Mouse (Mus musculus) heart, embryonic 11.5 days (tissue): ENCODE measurements at regions not wholly inside any gene's neighbourhood (a gene's known extent, or its start where the extent isn't known, plus 50 kb on each side); places are given as distances from the start of the nearest gene placed in this dataset.

Experiments
- ATAC-seq: fragments of 200-750 bp; cut with Nextera tagmentation; replicated peaks from 2 replicates; pipeline ENCODE4 v1.8.0; 2017; ENCODE audit warnings: moderate library complexity; ENCODE audit not compliant: insufficient number of reproducible peaks, low FRiP score, low TSS enrichment
- H3K27ac ChIP-seq: fragments of 300-500 bp; sonication (generic); 2 replicates; pipeline ENCODE4 v1.5.1; 2014; ENCODE audit warnings: mild to moderate bottlenecking, low read depth, low read length
- H3K27me3 ChIP-seq: fragments of 300-500 bp; sonication (generic); 2 replicates; pipeline ENCODE4 v1.6.1; 2014; ENCODE audit warnings: mild to moderate bottlenecking, low read length, mixed read lengths; ENCODE audit not compliant: control insufficient read depth, insufficient read depth
- H3K36me3 ChIP-seq: fragments of 300-500 bp; sonication (generic); 2 replicates; pipeline ENCODE4 v1.6.1; 2014; ENCODE audit warnings: mild to moderate bottlenecking, low read length, moderate library complexity, mixed read lengths; ENCODE audit not compliant: control insufficient read depth, insufficient read depth
- H3K4me1 ChIP-seq: fragments of 300-500 bp; sonication (generic); 2 replicates; pipeline ENCODE4 v1.6.1; 2014; ENCODE audit warnings: low read length; ENCODE audit not compliant: control insufficient read depth, insufficient read depth
- H3K4me2 ChIP-seq: fragments of 300-500 bp; sonication (generic); 2 replicates; pipeline ENCODE4 v1.6.1; 2014; ENCODE audit warnings: mild to moderate bottlenecking, moderate library complexity
- H3K4me3 ChIP-seq: fragments of 300-500 bp; sonication (generic); 2 replicates; pipeline ENCODE4 v1.5.1; 2014; ENCODE audit warnings: low read depth, low read length
- H3K9ac ChIP-seq: fragments of 300-500 bp; sonication (generic); 2 replicates; pipeline ENCODE4 v1.6.1; 2014; ENCODE audit warnings: mild to moderate bottlenecking, low read depth, low read length, moderate library complexity
- H3K9me3 ChIP-seq: fragments of 300-500 bp; sonication (generic); replicated peaks from 2 replicates; pipeline ENCODE4 v1.6.1; 2016; ENCODE audit warnings: low read length; ENCODE audit not compliant: control insufficient read depth
- WGBS: fragments of 180-500 bp; shearing (Covaris S2); extraction: QIAGEN DNeasy Blood & Tissue Kit; methylation state at CpG from one replicate; pipeline ENCODE4 v1.1.7; 2014; ENCODE audit not compliant: insufficient replicate concordance; 5-methylcytosine and 5-hydroxymethylcytosine counted together

DNA sequence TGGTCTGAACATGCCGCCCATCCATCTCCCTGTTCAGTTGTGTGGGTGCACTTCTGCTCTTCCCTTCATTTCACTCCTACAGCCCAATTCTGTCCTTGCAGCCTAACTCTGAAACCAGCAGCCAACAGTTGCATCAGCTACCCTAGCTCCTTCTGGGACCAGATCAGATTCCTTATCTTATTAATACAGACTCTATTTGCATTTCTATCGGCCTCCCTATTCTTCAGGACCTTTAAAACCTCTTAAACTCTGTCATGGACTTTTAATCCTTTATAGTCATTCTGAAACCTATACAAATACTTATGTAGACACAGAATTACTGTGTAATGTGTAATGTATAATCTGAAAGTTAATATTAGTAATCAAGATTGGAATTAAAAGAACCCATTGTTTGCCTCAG lies 195.9 kb upstream of the Thbs1 start:
- WGBS: 93% methylated on average over 2 of the region's 2 CpGs
- H3K4me2 ChIP-seq: no peak overlapping the region
- no peak for ATAC-seq
- H3K9me3 ChIP-seq: no peaks in the 10 kb centered on the region
- no peaks in the 10 kb centered on the region for H3K36me3 ChIP-seq
- no peaks in the 10 kb centered on the region for H3K4me1 ChIP-seq
- H3K27me3 ChIP-seq: no peaks in the 10 kb centered on the region
- H3K4me3 ChIP-seq: no peak overlapping the region
- no peak overlapping the region for H3K27ac ChIP-seq
- no peak overlapping the region for H3K9ac ChIP-seq

DNA sequence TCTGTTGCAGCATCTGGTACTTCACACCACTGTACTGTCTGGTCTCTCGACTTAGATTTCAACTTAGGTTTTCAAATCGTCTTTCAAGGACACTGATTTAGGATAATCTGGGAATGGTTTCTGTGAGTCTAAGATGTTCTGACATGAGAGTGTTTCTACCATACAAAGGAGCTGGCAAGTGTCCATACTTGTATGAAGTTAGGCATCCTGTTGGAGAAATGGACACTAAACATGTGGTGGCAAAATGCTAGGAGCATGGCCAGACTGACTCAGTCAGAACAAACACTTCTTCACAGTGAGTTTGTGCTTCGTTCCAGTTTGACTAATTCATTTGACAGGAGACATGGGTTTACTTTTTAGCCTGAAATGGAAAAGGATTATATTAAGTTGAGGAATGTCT lies 194.5 kb upstream of the Thbs1 start:
- Histone ChIP-seq H3K27ac (no peak overlapping the region), H3K9me3 (no peaks in the 10 kb centered on the region), H3K9ac (no peak overlapping the region), H3K4me1 (no peaks in the 10 kb centered on the region), H3K4me3 (no peak overlapping the region), H3K36me3 (no peaks in the 10 kb centered on the region), H3K4me2 (no peak overlapping the region), H3K27me3 (no peaks in the 10 kb centered on the region)
- WGBS: 74% methylated on average over 3 of the region's 3 CpGs
- no peak for ATAC-seq

- H3K27ac ChIP-seq: no peak overlapping the region
- H3K9ac ChIP-seq: no peak overlapping the region
- H3K9me3 ChIP-seq: no peaks in the 10 kb centered on the region
- no peaks in the 10 kb centered on the region for H3K27me3 ChIP-seq
- WGBS: 72% methylated on average over 5 of the region's 5 CpGs
- H3K4me1 ChIP-seq: no peaks in the 10 kb centered on the region
- H3K4me3 ChIP-seq: no peak overlapping the region
- no peak overlapping the region for H3K4me2 ChIP-seq
- ATAC-seq: no peak
- H3K36me3 ChIP-seq: no peaks in the 10 kb centered on the region
These were observed 186.8 kb upstream of the Thbs1 start for GRCm38 (mm10) chr2:117924877-117925276.

DNA sequence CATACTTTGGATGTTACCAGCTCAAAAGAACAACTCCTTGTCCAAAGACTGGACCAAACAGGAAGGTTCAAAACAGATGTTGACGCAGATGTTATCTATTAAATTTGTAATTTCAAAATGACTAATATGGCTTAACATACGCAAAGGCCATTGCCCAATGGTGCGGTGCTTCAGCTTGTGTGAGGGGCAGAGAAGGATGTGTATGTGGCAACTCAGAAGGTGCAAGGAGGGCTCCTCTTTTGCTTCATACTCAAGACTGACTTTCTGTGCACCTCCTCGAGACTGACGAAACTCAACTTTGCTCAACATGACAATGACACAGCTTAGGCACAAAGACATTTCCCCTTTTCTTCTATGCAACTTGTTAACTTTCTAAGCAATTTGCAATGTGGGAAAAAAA lies 186.3 kb upstream of the Thbs1 start:
- Histone ChIP-seq H3K27ac (no peak overlapping the region), H3K9ac (no peak overlapping the region), H3K27me3 (no peaks in the 10 kb centered on the region), H3K4me2 (no peak overlapping the region), H3K36me3 (no peaks in the 10 kb centered on the region), H3K4me3 (no peak overlapping the region), H3K9me3 (no peaks in the 10 kb centered on the region), H3K4me1 (no peaks in the 10 kb centered on the region)
- ATAC-seq: no peak
- 88% methylated on average over 5 of the region's 5 CpGs for WGBS

GRCm38 (mm10) chr2:117928062-117928461 lies 183.6 kb upstream of the Thbs1 start:
- Histone ChIP-seq H3K36me3 (no peaks in the 10 kb centered on the region), H3K9me3 (no peaks in the 10 kb centered on the region), H3K4me2 (no peak overlapping the region), H3K4me1 (no peaks in the 10 kb centered on the region), H3K27ac (no peak overlapping the region), H3K27me3 (no peaks in the 10 kb centered on the region), H3K9ac (no peak overlapping the region), H3K4me3 (no peak overlapping the region)
- WGBS: 64% methylated on average over 6 of the region's 6 CpGs
- ATAC-seq: no peak

- WGBS: 77% methylated on average over 1 of the region's 1 CpGs
- no peak overlapping the region for H3K9ac ChIP-seq
These were observed 182.1 kb upstream of the Thbs1 start for GRCm38 (mm10) chr2:117929586-117929985.

DNA sequence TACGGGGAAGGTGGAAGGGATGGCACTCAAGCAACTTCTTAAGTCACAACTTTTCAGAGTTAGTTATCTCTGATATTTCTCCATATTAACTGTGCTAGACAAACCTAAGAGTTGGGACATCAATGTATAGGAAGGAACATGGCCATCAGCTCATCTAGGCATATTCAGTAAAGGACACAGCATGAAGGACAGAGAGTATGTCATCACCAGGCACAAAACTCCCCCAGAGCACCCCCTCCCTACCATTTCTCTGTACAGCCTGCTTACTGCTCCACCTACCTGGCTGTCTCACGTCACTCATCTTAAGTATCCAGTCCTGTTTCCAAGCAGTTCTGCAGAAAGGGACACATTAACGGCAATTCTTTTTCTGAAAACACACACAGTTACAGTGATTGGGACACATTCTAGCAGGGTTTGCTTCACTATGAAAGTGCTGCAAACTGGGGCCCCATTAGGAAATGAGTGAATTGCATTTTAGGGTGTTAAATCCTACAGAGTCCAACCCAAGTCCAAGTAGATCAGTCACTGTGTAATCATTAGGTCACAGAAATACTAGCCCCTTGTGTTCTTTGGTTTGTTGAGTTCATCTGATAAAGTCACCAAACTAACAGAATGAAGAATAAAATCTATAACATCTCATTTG lies 180.7 kb upstream of the Thbs1 start:
- no peak for ATAC-seq
- Histone ChIP-seq H3K4me1 (no peaks in the 10 kb centered on the region), H3K4me2 (no peak overlapping the region), H3K27me3 (no peaks in the 10 kb centered on the region), H3K4me3 (no peak overlapping the region), H3K9me3 (no peaks in the 10 kb centered on the region), H3K9ac (no peak overlapping the region), H3K36me3 (no peaks in the 10 kb centered on the region), H3K27ac (no peak overlapping the region)
- 69% methylated on average over 3 of the region's 3 CpGs for WGBS

More at GRCm38 (mm10) chr2:117929586-117929985, 182.1 kb upstream of the Thbs1 start:
- H3K4me3 ChIP-seq: no peak overlapping the region
- no peaks in the 10 kb centered on the region for H3K36me3 ChIP-seq
- no peaks in the 10 kb centered on the region for H3K4me1 ChIP-seq
- no peaks in the 10 kb centered on the region for H3K9me3 ChIP-seq
- no peaks in the 10 kb centered on the region for H3K27me3 ChIP-seq
- H3K4me2 ChIP-seq: no peak overlapping the region
- H3K27ac ChIP-seq: no peak overlapping the region
- ATAC-seq: no peak

DNA sequence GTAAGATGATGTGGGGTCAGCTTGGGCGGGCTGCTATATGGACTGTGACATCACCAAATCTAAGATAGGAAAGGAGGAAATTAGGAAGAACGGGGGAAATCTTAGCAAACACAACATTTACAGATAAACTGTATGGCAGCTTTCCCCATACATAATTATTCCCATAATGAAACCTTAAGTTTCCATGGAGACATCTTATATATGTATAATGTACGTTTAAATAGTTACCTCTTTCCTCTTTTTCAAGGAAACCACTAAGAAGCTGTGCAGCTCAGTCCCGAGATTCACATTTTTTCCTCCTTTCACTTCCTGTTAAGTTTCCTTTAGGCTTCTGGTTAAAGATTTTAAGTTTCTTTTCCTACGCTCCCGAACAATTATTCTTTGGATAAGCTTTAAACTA lies 175.1 kb upstream of the Thbs1 start:
- no peaks in the 10 kb centered on the region for H3K9me3 ChIP-seq
- no peaks in the 10 kb centered on the region for H3K27me3 ChIP-seq
- no peak overlapping the region for H3K4me3 ChIP-seq
- H3K27ac ChIP-seq: no peak overlapping the region
- WGBS: 67% methylated on average over 6 of the region's 6 CpGs
- no peak for ATAC-seq
- no peak overlapping the region for H3K4me2 ChIP-seq
- H3K9ac ChIP-seq: no peak overlapping the region
- no peaks in the 10 kb centered on the region for H3K4me1 ChIP-seq
- H3K36me3 ChIP-seq: no peaks in the 10 kb centered on the region

DNA sequence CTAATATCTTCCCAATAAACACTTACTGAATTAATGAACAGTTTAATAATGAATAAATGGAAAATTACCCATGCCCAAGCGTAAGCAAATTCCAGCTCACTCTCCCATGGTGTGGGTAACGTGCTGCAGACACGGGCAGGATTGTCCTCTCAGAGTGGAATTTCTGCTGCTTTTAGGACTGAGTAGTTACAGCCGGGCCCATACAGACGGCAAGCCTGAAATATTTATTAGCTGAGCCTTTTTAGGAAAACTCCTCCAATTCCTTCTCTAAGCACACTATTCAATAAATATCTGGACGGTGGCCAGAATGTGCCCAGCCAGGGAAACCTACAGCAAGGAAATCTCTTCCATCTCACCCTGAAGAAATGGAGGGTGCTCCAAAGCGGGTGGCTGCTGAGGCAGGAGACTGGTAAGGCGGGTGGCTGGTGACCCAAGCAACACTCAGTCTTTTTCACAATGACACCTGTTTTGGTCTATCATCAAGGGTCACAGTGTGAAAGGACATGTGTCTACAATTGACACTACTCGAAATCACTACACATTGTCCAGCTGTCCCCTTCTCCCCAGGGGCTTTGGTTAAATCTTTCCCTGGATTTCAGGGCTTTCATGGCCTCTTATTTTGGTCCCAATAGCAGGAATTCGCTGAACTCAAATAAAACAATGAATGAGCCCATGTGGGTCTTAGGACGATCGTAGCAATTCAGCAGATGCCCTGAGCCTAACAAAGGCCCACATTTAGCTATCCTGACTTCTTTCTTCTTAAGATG lies 173.2 kb upstream of the Thbs1 start:
- Histone ChIP-seq H3K36me3 (no peaks in the 10 kb centered on the region), H3K4me2 (no peak overlapping the region), H3K4me3 (no peak overlapping the region), H3K27me3 (no peaks in the 10 kb centered on the region), H3K27ac (no peak overlapping the region), H3K9me3 (no peaks in the 10 kb centered on the region), H3K9ac (no peak overlapping the region), H3K4me1 (no peaks in the 10 kb centered on the region)
- 76% methylated on average over 12 of the region's 12 CpGs for WGBS
- ATAC-seq: no peak
